Mouse (Mus musculus): Measurements from ENCODE around the gene Dr1. TPM values are rescaled to one million over a fixed set of nuclear protein-coding genes. Genes with fewer than 3 reads are reported as not detected.

Gene Dr1
- polyA plus RNA-seq, 1 experiment from 2014 or later, result 50.6 TPM

GRCm38 (mm10) chr5:108286957-108287356, 18.3 kb downstream of the Dr1 start:
- Histone ChIP-seq H3K4me3 (no peak overlapping the region), H3K27me3 (ENCODE audit: low read depth, poor library complexity, severe bottlenecking) (no peaks in the 10 kb centered on the region), H3K36me3 (no peaks in the 10 kb centered on the region), H3K4me1 (no peaks in the 10 kb centered on the region), H3K9me3 (replicated peaks) (peaks cover 12% of the 10 kb centered on the region; the same call in 1 of the 2 replicates), H3K27ac (replicated peaks) (no peak overlapping the region)
- 95% methylated on average over 2 of the region's 2 CpGs for whole genome bisulfite sequencing
- no peak for DNase-seq (ENCODE audit: low spot score)

DNA sequence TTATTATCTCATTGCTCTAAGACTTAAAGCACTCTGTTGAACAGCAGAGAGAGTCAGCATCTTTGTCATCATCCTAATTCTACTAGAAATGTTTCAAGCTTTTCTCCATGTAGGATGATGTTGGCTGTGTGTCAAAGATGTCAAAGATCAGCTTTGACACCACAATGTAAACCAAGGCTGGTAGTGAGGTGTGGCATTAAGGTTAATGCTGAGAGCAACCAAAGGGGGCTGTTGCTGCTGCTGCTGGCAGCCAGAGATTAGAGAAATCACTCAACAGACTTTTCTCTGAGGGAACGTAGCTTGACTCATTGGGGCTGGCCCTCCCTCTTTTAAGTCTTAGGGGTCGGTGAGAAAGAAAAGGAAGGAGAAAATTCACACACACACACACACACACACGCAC, 32.9 kb downstream of the Dr1 start:
- Histone ChIP-seq H3K9me3 (replicated peaks) (no peaks in the 10 kb centered on the region), H3K4me3 (no peak overlapping the region), H3K27ac (replicated peaks) (no peak overlapping the region), H3K27me3 (ENCODE audit: low read depth, poor library complexity, severe bottlenecking) (no peaks in the 10 kb centered on the region), H3K4me1 (no peaks in the 10 kb centered on the region), H3K36me3 (no peaks in the 10 kb centered on the region)
- DNase-seq (ENCODE audit: low spot score), result no peak
- 57% methylated on average over 3 of the region's 3 CpGs for WGBS

DNA sequence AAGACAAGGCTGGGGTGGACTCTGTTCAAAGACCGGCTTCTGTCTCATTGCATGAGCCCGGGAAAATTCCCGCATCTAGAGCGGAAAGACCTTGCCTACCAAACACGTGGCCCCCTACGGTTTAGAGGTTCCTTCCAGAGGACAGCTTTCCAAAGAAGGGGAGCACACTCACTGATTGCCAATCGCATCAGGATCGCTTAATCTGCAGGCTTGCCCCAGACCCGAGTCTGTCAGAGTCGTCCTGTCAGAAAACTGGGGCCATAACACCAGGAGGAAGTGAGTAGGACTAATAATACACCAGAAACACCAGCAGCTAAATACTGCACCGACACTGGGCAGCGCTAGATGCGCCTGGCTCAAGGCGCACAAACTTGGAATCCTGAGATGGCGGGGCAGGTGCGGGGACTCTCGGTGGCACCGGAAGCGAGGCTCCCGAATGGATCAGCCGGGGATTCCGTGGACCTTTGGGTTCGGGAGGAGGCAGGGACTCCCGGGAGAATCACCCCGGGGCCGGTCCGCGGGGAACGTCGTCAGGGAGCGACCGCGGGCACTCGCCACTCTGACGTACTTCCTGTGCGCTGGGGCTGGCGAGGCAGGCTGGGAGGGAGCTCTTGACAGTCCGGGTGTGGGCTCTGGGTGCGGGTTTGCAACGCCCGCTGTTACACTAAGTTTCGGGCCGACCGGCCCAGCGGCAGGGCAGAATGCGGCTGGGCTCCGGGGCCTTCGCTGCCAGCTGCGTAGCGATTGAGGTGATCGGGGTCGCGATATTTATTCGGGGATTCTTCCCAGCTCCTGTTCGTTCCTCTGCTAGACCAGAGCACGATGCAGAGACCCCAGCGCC, 43.7 kb downstream of the Dr1 start, which contains the start of gene Pigg:
Pigg (plus strand) TSS at position 386 of the 841 bp plus-strand sequence.
- H3K27ac ChIP-seq (replicated peaks), result peak within 1 kb of the TSS; percentile 88
- peaks cover 18% of the 10 kb centered on the region for H3K4me1 ChIP-seq
- H3K9me3 ChIP-seq (replicated peaks), result no peaks in the 10 kb centered on the region
- peak within 1 kb of the TSS; percentile 84 for H3K4me3 ChIP-seq
- 0% methylated on average over 57 of the region's 57 CpGs for WGBS
- DNase-seq (ENCODE audit: low spot score), result peak; percentile 93
- H3K36me3 ChIP-seq, result peaks cover 2% of the 10 kb centered on the region; the same call in 1 of the 2 replicates
- no peaks in the 10 kb centered on the region for H3K27me3 ChIP-seq (ENCODE audit: low read depth, poor library complexity, severe bottlenecking)

- DNase-seq (ENCODE audit: low spot score), result no peak
- Histone ChIP-seq H3K4me1 (peaks cover 18% of the 10 kb centered on the region), H3K36me3 (peaks cover 10% of the 10 kb centered on the region; the same call in 1 of the 2 replicates), H3K9me3 (replicated peaks) (no peaks in the 10 kb centered on the region), H3K4me3 (peak overlapping the region; percentile 84), H3K27ac (replicated peaks) (peak overlapping the region; percentile 88), H3K27me3 (ENCODE audit: low read depth, poor library complexity, severe bottlenecking) (no peaks in the 10 kb centered on the region)
- 7% methylated on average over 16 of the region's 16 CpGs for WGBS
Measured at GRCm38 (mm10) chr5:108313065-108313860, 44.6 kb downstream of the Dr1 start.

Other genes with a start within 250 kb of the Dr1 start
- gene Mtf2, start 203.2 kb upstream of the Dr1 start, polyA plus RNA-seq (2016; fragmentation: Nextera tagmentation; extraction: Ambion mirVana), result 136 and 146 TPM in 2 replicates
- gene Tmed5, start 136.3 kb upstream of the Dr1 start, polyA plus RNA-seq (2016; fragmentation: Nextera tagmentation; extraction: Ambion mirVana), result 28.5 and 31.4 TPM in 2 replicates
- 10.0 and 10.1 TPM in 2 replicates for gene Ccdc18, start 136.0 kb upstream of the Dr1 start, polyA plus RNA-seq (2016; fragmentation: Nextera tagmentation; extraction: Ambion mirVana)
- gene Pigg, start 43.7 kb downstream of the Dr1 start, polyA plus RNA-seq (2016; fragmentation: Nextera tagmentation; extraction: Ambion mirVana), result 6.1 and 7.5 TPM in 2 replicates
- 0.07 TPM in 1 of 2 replicates, not detected in the other for gene Gm42517, start 99.0 kb downstream of the Dr1 start, polyA plus RNA-seq (2016; fragmentation: Nextera tagmentation; extraction: Ambion mirVana)
- gene Pde6b, start 119.5 kb downstream of the Dr1 start, polyA plus RNA-seq (2016; fragmentation: Nextera tagmentation; extraction: Ambion mirVana), result 0.16 and 0.53 TPM in 2 replicates
- gene Atp5k, start 165.6 kb downstream of the Dr1 start, polyA plus RNA-seq (2016; fragmentation: Nextera tagmentation; extraction: Ambion mirVana), result 361 and 381 TPM in 2 replicates
- 0.11 and 0.16 TPM in 2 replicates for gene Mfsd7a, start 180.0 kb downstream of the Dr1 start, polyA plus RNA-seq (2016; fragmentation: Nextera tagmentation; extraction: Ambion mirVana)
- 21.2 and 27.8 TPM in 2 replicates for gene Pcgf3, start 192.3 kb downstream of the Dr1 start, polyA plus RNA-seq (2016; fragmentation: Nextera tagmentation; extraction: Ambion mirVana)